Mouse (Mus musculus) MEL (cell line): Measurements from ENCODE around the gene Cers6.

ENCODE experiments used
- CHD2 ChIP-seq: IDR thresholded peaks from 2 replicates; pipeline ENCODE4 v1.6.1; 2011; ENCODE audit warnings: low read length, improper control_type of control experiment
- CTCF ChIP-seq, 3 experiments: IDR thresholded peaks in 2 of 3; conservative IDR thresholded peaks in 1 of 3; 2 replicates each; pipeline ENCODE4 v1.5.1; 2011 to 2012; ENCODE audit warnings: low read length in 3 of 3, low read depth in 2 of 3, mild to moderate bottlenecking in 2 of 3, improper control_type of control experiment in 1 of 3, inconsistent platforms in 1 of 3, mixed read lengths in 1 of 3, moderate library complexity in 1 of 3; ENCODE audit not compliant: control insufficient read depth in 1 of 3, insufficient read depth in 1 of 3, poor library complexity in 1 of 3, severe bottlenecking in 1 of 3
- HCFC1 ChIP-seq: IDR thresholded peaks from 2 replicates; pipeline ENCODE4 v1.6.1; 2012; ENCODE audit warnings: low read depth, mild to moderate bottlenecking, inconsistent platforms, low read length, improper control_type of control experiment, moderate library complexity
- MAX ChIP-seq: IDR thresholded peaks from 2 replicates; pipeline ENCODE4 v1.6.1; 2011; ENCODE audit warnings: low read length, improper control_type of control experiment
- POLR2A ChIP-seq, 2 experiments: IDR thresholded peaks; 2 replicates each; pipeline ENCODE4 v1.6.1; 2011 to 2012; ENCODE audit warnings: low read length in 2 of 2, mild to moderate bottlenecking in 2 of 2, control low read depth in 1 of 2, improper control_type of control experiment in 1 of 2, low read depth in 1 of 2, moderate library complexity in 1 of 2; ENCODE audit not compliant: control insufficient read depth in 1 of 2, insufficient read depth in 1 of 2, poor library complexity in 1 of 2
- SIN3A ChIP-seq: IDR thresholded peaks from 2 replicates; pipeline ENCODE4 v1.6.1; 2012; ENCODE audit warnings: low read length, improper control_type of control experiment, inconsistent platforms
- SMC3 ChIP-seq: IDR thresholded peaks from 2 replicates; pipeline ENCODE4 v1.6.1; 2011; ENCODE audit warnings: low read depth, low read length, improper control_type of control experiment
- TBP ChIP-seq: IDR thresholded peaks from 2 replicates; pipeline ENCODE4 v1.8.0; 2011; ENCODE audit warnings: low read depth, low read length, improper control_type of control experiment
- ZC3H11A ChIP-seq: IDR thresholded peaks from 2 replicates; pipeline ENCODE4 v1.6.1; 2012; ENCODE audit warnings: low read depth, mild to moderate bottlenecking, inconsistent platforms, low read length, improper control_type of control experiment
- ZNF384 ChIP-seq: IDR thresholded peaks from 2 replicates; pipeline ENCODE4 v1.6.1; 2012; ENCODE audit warnings: low read depth, mild to moderate bottlenecking, inconsistent platforms, low read length, improper control_type of control experiment

DNA sequence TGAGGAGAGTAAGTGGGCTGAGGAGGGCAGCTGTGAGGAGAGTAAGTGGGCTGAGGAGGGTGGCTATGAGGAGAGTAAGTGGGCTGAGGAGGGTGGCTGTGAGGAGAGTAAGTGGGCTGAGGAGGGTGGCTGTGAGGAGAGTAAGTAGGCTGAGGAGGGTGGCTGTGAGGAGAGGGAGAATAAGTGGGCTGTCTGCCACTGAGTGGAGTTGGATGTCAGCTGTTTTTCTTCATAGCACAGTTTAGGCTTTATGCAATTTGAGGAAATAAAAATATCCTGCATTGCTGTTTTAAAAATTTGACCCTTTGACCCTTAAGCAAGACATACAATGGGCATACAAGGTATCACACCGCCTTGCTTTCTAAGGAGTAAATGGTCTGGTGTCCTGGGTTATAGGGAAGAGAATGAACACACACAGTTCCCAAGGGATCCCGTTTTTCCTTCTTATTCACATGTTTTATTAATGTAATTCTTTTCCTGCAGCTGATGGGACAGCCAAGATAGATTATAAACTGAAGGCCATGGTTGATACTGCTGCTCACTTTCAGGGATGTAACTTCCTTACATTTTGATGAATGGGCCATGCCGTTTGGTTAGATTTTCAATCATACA, 27.0 kb downstream of the Cers6 start:
- TF ChIP-seq SIN3A (no peak), CTCF (IDR thresholded peaks at IDR 0.05 in 2 of 3, conservative IDR thresholded peaks at IDR 0.05 in 1 of 3; ENCODE audit: control insufficient read depth in 1 of 3, insufficient read depth in 1 of 3, low read depth in 2 of 3, low read length in 3 of 3, poor library complexity in 1 of 3, severe bottlenecking in 1 of 3) (no peak), POLR2A (IDR thresholded peaks at IDR 0.05; ENCODE audit: control insufficient read depth in 1 of 2, insufficient read depth in 1 of 2, low read depth in 1 of 2, low read length in 2 of 2, poor library complexity in 1 of 2) (no peak), TBP (no peak), SMC3 (no peak), ZC3H11A (no peak), ZNF384 (no peak), HCFC1 (no peak), CHD2 (no peak), MAX (no peak)
